Mouse (Mus musculus): ENCODE data around the gene Akap17b. TPM values are rescaled to one million over a fixed set of nuclear protein-coding genes. Genes with fewer than 3 reads are reported as not detected.

Akap17b gene
- 2.2 and 2.6 TPM in 2 replicates for polyA plus RNA-seq (2014; fragmentation: Nextera tagmentation; extraction: Ambion mirVana)

GRCm38 (mm10) chrX:36644657-36645551, at the start of gene Akap17b:
Gene Akap17b, minus strand, starts transcription at chrX:36645395.
- Histone ChIP-seq H3K9me3 (ENCODE audit: control insufficient read depth, low read length) (no peaks in the 10 kb centered on the region), H3K36me3 (ENCODE audit: control insufficient read depth, insufficient read depth, low read length) (no peaks in the 10 kb centered on the region), H3K4me3 (ENCODE audit: low read depth, low read length) (peak within 1 kb of the TSS; percentile 53), H3K4me2 (ENCODE audit: low read depth, severe bottlenecking) (peak within 1 kb of the TSS; percentile 42; the same call in 1 of the 2 replicates), H3K27ac (replicated peaks; ENCODE audit: low read depth, low read length) (no peak within 1 kb of the TSS), H3K9ac (ENCODE audit: low read length) (peak within 1 kb of the TSS; percentile 56), H3K27me3 (ENCODE audit: control insufficient read depth, insufficient read depth, low read length) (no peaks in the 10 kb centered on the region), H3K4me1 (ENCODE audit: control insufficient read depth, insufficient read depth, low read length) (no peaks in the 10 kb centered on the region)
- WGBS, result 22% methylated on average over 53 of the region's 60 CpGs
- peak; percentile 86 for DNase-seq (ENCODE audit: low spot score)
- peak; percentile 93 for ATAC-seq (ENCODE audit: insufficient number of reproducible peaks, low FRiP score, low TSS enrichment, low read depth)

GRCm38 (mm10) chrX:36691365-36691764, 46.2 kb upstream of the Akap17b start:
- Histone ChIP-seq H3K4me1 (ENCODE audit: control insufficient read depth, insufficient read depth, low read length) (no peaks in the 10 kb centered on the region), H3K4me3 (ENCODE audit: low read depth, low read length) (no peak overlapping the region), H3K9ac (ENCODE audit: low read length) (no peak overlapping the region), H3K36me3 (ENCODE audit: control insufficient read depth, insufficient read depth, low read length) (no peaks in the 10 kb centered on the region), H3K4me2 (ENCODE audit: low read depth, severe bottlenecking) (no peak overlapping the region), H3K27ac (replicated peaks; ENCODE audit: low read depth, low read length) (no peak overlapping the region), H3K9me3 (ENCODE audit: control insufficient read depth, low read length) (no peaks in the 10 kb centered on the region), H3K27me3 (ENCODE audit: control insufficient read depth, insufficient read depth, low read length) (no peaks in the 10 kb centered on the region)
- ATAC-seq (ENCODE audit: insufficient number of reproducible peaks, low FRiP score, low TSS enrichment, low read depth) (no peak), DNase-seq (ENCODE audit: low spot score) (no peak)
- WGBS, result 82% methylated on average over 5 of the region's 5 CpGs

GRCm38 (mm10) chrX:36689655-36690054, 44.5 kb upstream of the Akap17b start:
- no peak for ATAC-seq (ENCODE audit: insufficient number of reproducible peaks, low FRiP score, low TSS enrichment, low read depth)
- no peak overlapping the region for H3K4me2 ChIP-seq (ENCODE audit: low read depth, severe bottlenecking)
- no peak for DNase-seq (ENCODE audit: low spot score)

DNA sequence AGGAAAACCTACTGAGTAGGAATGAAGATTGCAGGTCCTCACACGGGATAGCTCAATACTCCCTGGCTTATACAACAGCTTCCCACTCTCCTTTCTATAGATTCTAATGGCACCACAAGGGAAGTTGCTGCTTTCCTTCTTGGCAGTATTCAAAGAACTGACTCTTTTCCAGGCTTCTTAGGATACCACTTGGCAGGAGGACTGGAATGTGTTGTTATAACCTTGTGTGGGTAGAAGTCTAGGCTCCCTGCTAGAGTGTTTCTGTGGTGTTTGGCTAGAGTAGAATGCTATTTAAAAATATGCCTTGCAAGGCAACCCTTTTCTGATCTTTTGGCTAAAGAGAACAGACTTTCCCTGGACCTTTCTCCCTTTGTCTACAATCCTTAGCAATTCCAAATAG, 31.6 kb upstream of the Akap17b start:
- Histone ChIP-seq H3K9me3 (ENCODE audit: control insufficient read depth, low read length) (no peaks in the 10 kb centered on the region), H3K9ac (ENCODE audit: low read length) (no peak overlapping the region), H3K27me3 (ENCODE audit: control insufficient read depth, insufficient read depth, low read length) (no peaks in the 10 kb centered on the region), H3K36me3 (ENCODE audit: control insufficient read depth, insufficient read depth, low read length) (no peaks in the 10 kb centered on the region), H3K4me1 (ENCODE audit: control insufficient read depth, insufficient read depth, low read length) (no peaks in the 10 kb centered on the region), H3K4me3 (ENCODE audit: low read depth, low read length) (no peak overlapping the region), H3K4me2 (ENCODE audit: low read depth, severe bottlenecking) (no peak overlapping the region), H3K27ac (replicated peaks; ENCODE audit: low read depth, low read length) (no peak overlapping the region)
- 79% methylated on average over 1 of the region's 1 CpGs for WGBS
- no peak for DNase-seq (ENCODE audit: low spot score)
- ATAC-seq (ENCODE audit: insufficient number of reproducible peaks, low FRiP score, low TSS enrichment, low read depth), result no peak

More at GRCm38 (mm10) chrX:36689655-36690054, 44.5 kb upstream of the Akap17b start:
- Histone ChIP-seq H3K9me3 (ENCODE audit: control insufficient read depth, low read length) (no peaks in the 10 kb centered on the region), H3K4me3 (ENCODE audit: low read depth, low read length) (no peak overlapping the region), H3K9ac (ENCODE audit: low read length) (no peak overlapping the region), H3K27me3 (ENCODE audit: control insufficient read depth, insufficient read depth, low read length) (no peaks in the 10 kb centered on the region), H3K27ac (replicated peaks; ENCODE audit: low read depth, low read length) (no peak overlapping the region), H3K4me1 (ENCODE audit: control insufficient read depth, insufficient read depth, low read length) (no peaks in the 10 kb centered on the region), H3K36me3 (ENCODE audit: control insufficient read depth, insufficient read depth, low read length) (no peaks in the 10 kb centered on the region)

GRCm38 (mm10) chrX:36672708-36673107, 27.5 kb upstream of the Akap17b start:
- Histone ChIP-seq H3K9me3 (ENCODE audit: control insufficient read depth, low read length) (no peaks in the 10 kb centered on the region), H3K27ac (replicated peaks; ENCODE audit: low read depth, low read length) (no peak overlapping the region), H3K9ac (ENCODE audit: low read length) (no peak overlapping the region), H3K27me3 (ENCODE audit: control insufficient read depth, insufficient read depth, low read length) (no peaks in the 10 kb centered on the region), H3K4me3 (ENCODE audit: low read depth, low read length) (no peak overlapping the region), H3K4me1 (ENCODE audit: control insufficient read depth, insufficient read depth, low read length) (no peaks in the 10 kb centered on the region), H3K36me3 (ENCODE audit: control insufficient read depth, insufficient read depth, low read length) (no peaks in the 10 kb centered on the region), H3K4me2 (ENCODE audit: low read depth, severe bottlenecking) (no peak overlapping the region)
- WGBS, result 43% methylated on average over 2 of the region's 2 CpGs
- ATAC-seq (ENCODE audit: insufficient number of reproducible peaks, low FRiP score, low TSS enrichment, low read depth) (no peak), DNase-seq (ENCODE audit: low spot score) (no peak)

GRCm38 (mm10) chrX:36640046-36640445, 5.1 kb downstream of the Akap17b start:
- Histone ChIP-seq H3K27me3 (ENCODE audit: control insufficient read depth, insufficient read depth, low read length) (no peaks in the 10 kb centered on the region), H3K4me1 (ENCODE audit: control insufficient read depth, insufficient read depth, low read length) (no peaks in the 10 kb centered on the region)
- ATAC-seq (ENCODE audit: insufficient number of reproducible peaks, low FRiP score, low TSS enrichment, low read depth), result no peak

GRCm38 (mm10) chrX:36630771-36631170, 14.4 kb downstream of the Akap17b start:
- H3K27ac ChIP-seq (replicated peaks; ENCODE audit: low read depth, low read length), result no peak overlapping the region
- H3K27me3 ChIP-seq (ENCODE audit: control insufficient read depth, insufficient read depth, low read length), result no peaks in the 10 kb centered on the region
- ATAC-seq (ENCODE audit: insufficient number of reproducible peaks, low FRiP score, low TSS enrichment, low read depth) (no peak), DNase-seq (ENCODE audit: low spot score) (no peak)
- H3K9me3 ChIP-seq (ENCODE audit: control insufficient read depth, low read length), result no peaks in the 10 kb centered on the region
- H3K4me1 ChIP-seq (ENCODE audit: control insufficient read depth, insufficient read depth, low read length), result no peaks in the 10 kb centered on the region
- WGBS, result 10% methylated on average over 1 of the region's 1 CpGs
- H3K9ac ChIP-seq (ENCODE audit: low read length), result no peak overlapping the region
- no peak overlapping the region for H3K4me2 ChIP-seq (ENCODE audit: low read depth, severe bottlenecking)
- no peaks in the 10 kb centered on the region for H3K36me3 ChIP-seq (ENCODE audit: control insufficient read depth, insufficient read depth, low read length)
- no peak overlapping the region for H3K4me3 ChIP-seq (ENCODE audit: low read depth, low read length)

More at GRCm38 (mm10) chrX:36640046-36640445, 5.1 kb downstream of the Akap17b start:
- Histone ChIP-seq H3K27ac (replicated peaks; ENCODE audit: low read depth, low read length) (no peak overlapping the region), H3K9ac (ENCODE audit: low read length) (no peak overlapping the region), H3K36me3 (ENCODE audit: control insufficient read depth, insufficient read depth, low read length) (no peaks in the 10 kb centered on the region), H3K4me3 (ENCODE audit: low read depth, low read length) (no peak overlapping the region), H3K9me3 (ENCODE audit: control insufficient read depth, low read length) (no peaks in the 10 kb centered on the region), H3K4me2 (ENCODE audit: low read depth, severe bottlenecking) (no peak overlapping the region)
- 88% methylated on average over 6 of the region's 6 CpGs for WGBS
- no peak for DNase-seq (ENCODE audit: low spot score)

DNA sequence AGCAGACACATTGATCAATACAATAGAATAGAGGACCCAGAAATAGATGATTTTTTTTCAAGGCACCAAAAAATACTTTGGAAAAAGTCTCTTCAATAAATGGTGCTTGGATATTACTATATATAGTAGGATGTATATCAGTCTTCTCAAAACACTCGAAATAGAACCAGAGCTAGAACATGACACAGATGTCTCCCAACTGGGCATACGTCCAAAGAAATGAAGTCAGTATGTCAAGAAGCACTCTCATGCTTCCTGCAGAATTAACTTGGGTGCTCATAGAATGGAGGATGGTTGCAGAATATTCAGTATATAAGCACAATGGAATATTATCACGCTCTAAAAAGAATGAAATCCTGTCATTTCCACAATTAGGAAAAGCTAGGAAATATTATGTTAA, 17.1 kb downstream of the Akap17b start:
- DNase-seq (ENCODE audit: low spot score) (no peak), ATAC-seq (ENCODE audit: insufficient number of reproducible peaks, low FRiP score, low TSS enrichment, low read depth) (no peak)
- Histone ChIP-seq H3K27me3 (ENCODE audit: control insufficient read depth, insufficient read depth, low read length) (no peaks in the 10 kb centered on the region), H3K9ac (ENCODE audit: low read length) (no peak overlapping the region), H3K9me3 (ENCODE audit: control insufficient read depth, low read length) (no peaks in the 10 kb centered on the region), H3K4me2 (ENCODE audit: low read depth, severe bottlenecking) (no peak overlapping the region), H3K4me3 (ENCODE audit: low read depth, low read length) (no peak overlapping the region), H3K27ac (replicated peaks; ENCODE audit: low read depth, low read length) (no peak overlapping the region), H3K36me3 (ENCODE audit: control insufficient read depth, insufficient read depth, low read length) (no peaks in the 10 kb centered on the region), H3K4me1 (ENCODE audit: control insufficient read depth, insufficient read depth, low read length) (no peaks in the 10 kb centered on the region)
- WGBS, result 74% methylated on average over 3 of the region's 3 CpGs
